Mouse (Mus musculus) spleen, adult 2 months (tissue): ENCODE data around the gene 4931414P19Rik. TPM values are rescaled to one million over a fixed set of nuclear protein-coding genes. Genes with fewer than 3 reads are reported as not detected.
A peak's percentile ranks its signal among the peaks of the same experiment; 100 is the strongest.

Experiments
- DNase-seq, 2 experiments: peaks; one replicate each; pipeline versions ENCODE4 v3.0.0 to v3.0.0-alpha.2; 2012 to 2021; ENCODE audit warnings: low spot score in 2 of 2, low read depth in 1 of 2
- H3K27ac ChIP-seq: fragments of 200-500 bp; 2 replicates; pipeline ENCODE4 v1.5.1; 2012; ENCODE audit warnings: low read length, inconsistent platforms; ENCODE audit not compliant: insufficient read depth
- H3K27me3 ChIP-seq: fragments of 200-500 bp; 2 replicates; pipeline ENCODE4 v1.6.1; 2012; ENCODE audit warnings: mild to moderate bottlenecking, moderate library complexity, low read length, inconsistent platforms; ENCODE audit not compliant: control insufficient read depth, insufficient read depth
- H3K36me3 ChIP-seq: fragments of 200-500 bp; 2 replicates; pipeline ENCODE4 v1.6.1; 2012; ENCODE audit warnings: mild to moderate bottlenecking, low read length, inconsistent platforms; ENCODE audit not compliant: control insufficient read depth, insufficient read depth
- H3K4me1 ChIP-seq: fragments of 200-500 bp; 2 replicates; pipeline ENCODE4 v1.6.1; 2011; ENCODE audit warnings: inconsistent platforms; ENCODE audit not compliant: control insufficient read depth, insufficient read depth, insufficient read length
- H3K4me3 ChIP-seq: fragments of 200-500 bp; 2 replicates; pipeline ENCODE4 v1.5.1; 2011; ENCODE audit warnings: mild to moderate bottlenecking, inconsistent platforms; ENCODE audit not compliant: insufficient read depth, insufficient read length; ENCODE audit errors: extremely low read depth
- CTCF ChIP-seq: fragments of 200-500 bp; IDR thresholded peaks from 2 replicates; pipeline ENCODE4 v1.5.1; 2011; ENCODE audit warnings: mild to moderate bottlenecking, inconsistent platforms; ENCODE audit not compliant: insufficient read depth, insufficient read length, insufficient replicate concordance; ENCODE audit errors: extremely low read depth
- POLR2A ChIP-seq: fragments of 200-500 bp; IDR thresholded peaks from 2 replicates; pipeline ENCODE4 v1.6.1; 2011; ENCODE audit warnings: low read depth, low read length, inconsistent platforms
- WGBS: fragments of 180-500 bp; shearing (Covaris S2); methylation state at CpG from one replicate; pipeline ENCODE4 v1.1.7; 2018; 5-methylcytosine and 5-hydroxymethylcytosine counted together
- polyA plus RNA-seq: library from polyadenylated mRNA; depleted of rRNA; stranded (reverse); fragments of >200 nt; gene quantifications from 2 replicates; pipeline ENCODE4 v1.2.3, GENCODE M21; 2012

The 4931414P19Rik gene
- polyA plus RNA-seq, 1 experiment, result 4.2 TPM

DNA sequence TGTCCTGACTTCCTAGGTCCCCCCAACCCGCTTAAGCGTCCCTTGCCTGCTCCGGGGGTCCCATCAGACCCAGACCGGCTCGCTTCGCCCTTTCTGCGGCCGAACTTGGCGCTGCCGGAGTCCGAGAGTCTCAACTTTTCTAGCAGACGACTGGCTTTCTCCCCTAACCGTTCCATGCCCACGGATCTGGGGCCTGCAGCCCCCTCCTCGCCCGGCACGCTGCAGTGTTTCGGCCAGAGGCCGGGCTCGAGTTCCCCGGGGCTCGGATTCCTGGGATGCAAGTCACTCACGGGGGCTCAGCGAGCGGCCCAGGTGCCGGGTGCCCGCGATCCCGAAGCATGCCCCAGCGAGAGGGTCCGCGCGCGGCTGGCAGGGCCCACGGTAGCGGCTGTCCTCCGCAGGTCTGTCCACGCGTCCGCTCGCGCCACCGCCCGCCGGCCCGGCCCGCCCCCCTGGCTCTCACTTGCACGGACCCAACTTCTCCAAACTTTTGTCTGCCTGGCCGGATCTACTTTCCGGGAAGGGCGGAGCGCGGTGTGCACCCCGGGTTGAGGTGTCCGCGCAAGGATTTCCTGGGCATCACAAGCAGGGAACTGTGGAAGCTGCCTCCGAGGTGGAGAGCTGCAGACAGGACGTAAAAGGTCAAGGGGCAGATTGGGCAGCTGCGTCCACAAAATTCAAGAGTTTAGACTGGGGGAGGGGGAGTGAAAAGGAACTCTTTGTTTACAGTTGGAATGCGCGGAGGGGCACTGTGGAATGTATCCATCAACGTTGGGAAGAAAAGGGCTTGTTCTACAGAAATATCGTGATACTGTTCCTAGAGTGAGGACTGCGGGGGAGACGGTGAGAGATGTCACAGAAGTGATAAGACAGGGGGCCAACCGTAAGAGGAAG lies 28.5 kb downstream of the 4931414P19Rik start, which contains the start of gene Ajuba:
Gene Ajuba (minus strand): TSS at position 470 of the 894 bp plus-strand sequence.
- H3K27ac ChIP-seq, result peak within 1 kb of the TSS; percentile 13; the same call in 1 of the 2 replicates
- TF ChIP-seq CTCF, result no peak
- no peak for TF ChIP-seq POLR2A
- WGBS, result 2% methylated on average over 66 of the region's 66 CpGs
- DNase-seq, result peak in 1 of 2 experiments; percentile 27
- H3K4me3 ChIP-seq, result peak within 1 kb of the TSS; percentile 55
- peaks cover 24% of the 10 kb centered on the region for H3K4me1 ChIP-seq
- peaks cover 25% of the 10 kb centered on the region for H3K27me3 ChIP-seq
- H3K36me3 ChIP-seq, result no peaks in the 10 kb centered on the region

DNA sequence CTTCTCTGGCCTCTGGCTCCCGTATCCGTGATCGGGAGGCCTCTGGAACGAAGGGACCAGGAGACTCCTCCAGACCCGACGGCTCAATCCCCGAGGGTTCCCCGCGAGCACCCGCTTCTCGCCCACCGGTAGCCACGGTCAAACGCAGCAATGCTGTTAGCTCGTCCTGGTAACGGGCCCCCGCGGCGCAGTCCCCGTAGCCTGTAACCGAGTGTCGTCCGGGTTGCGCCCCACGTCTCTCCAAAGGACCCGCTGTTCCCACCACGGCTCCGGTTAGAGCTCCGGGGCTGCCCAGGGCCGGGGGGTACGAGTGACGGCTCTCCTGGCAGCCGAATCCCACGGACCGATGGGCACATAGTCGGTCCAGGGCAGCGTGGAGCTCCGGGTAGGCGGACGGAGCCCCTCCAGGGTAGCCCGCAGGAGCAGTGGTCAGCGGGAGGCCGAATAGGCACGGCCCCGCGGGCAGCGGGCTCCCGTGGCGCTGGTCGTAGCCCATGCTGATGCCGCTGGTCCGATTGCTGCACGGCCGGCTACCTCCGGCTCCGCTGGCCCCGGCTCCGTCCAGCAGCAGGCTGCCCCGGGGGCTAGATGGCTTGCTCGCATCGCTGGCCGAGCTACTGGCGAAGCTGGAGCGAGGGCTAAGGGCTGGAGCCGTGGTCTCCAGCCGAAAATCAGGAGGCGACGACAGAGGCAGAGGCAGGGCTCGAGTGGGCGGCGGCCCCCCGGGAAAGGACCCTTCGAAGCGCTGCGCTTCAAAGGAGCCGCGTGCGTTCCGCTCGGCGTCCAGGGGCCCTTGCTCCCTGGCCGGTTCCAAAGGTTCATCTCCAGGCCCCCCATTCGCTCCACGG lies 29.3 kb downstream of the 4931414P19Rik start:
- H3K4me1 ChIP-seq, result peaks cover 24% of the 10 kb centered on the region
- no peaks in the 10 kb centered on the region for H3K36me3 ChIP-seq
- no peak for DNase-seq
- no peak overlapping the region for H3K27ac ChIP-seq
- H3K27me3 ChIP-seq, result peaks cover 25% of the 10 kb centered on the region
- 5% methylated on average over 84 of the region's 84 CpGs for WGBS
- no peak for TF ChIP-seq CTCF
- TF ChIP-seq POLR2A, result no peak
- peak overlapping the region; percentile 55 for H3K4me3 ChIP-seq

DNA sequence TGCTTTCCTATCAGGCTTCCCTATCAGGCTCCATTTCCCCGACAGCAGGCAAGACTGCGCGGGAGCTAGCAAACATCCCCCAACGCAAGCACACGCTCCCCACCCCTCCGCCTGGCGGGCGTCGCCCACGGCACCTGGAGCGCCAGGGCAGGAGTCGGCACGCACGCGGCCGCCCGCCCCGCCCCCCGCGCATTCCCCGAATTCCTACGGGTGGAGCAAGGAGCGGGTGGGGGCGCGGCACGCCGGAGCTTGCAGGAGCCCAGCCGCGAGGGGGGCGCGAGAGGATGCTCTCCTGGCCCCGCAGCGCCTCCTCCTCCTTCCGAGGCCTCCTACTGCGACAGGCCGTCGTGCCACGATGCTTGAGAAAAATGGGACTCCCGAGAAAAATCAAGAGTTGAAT lies 30.2 kb downstream of the 4931414P19Rik start:
- peak overlapping the region; percentile 20; the same call in 1 of the 2 replicates for H3K4me3 ChIP-seq
- H3K27ac ChIP-seq, result no peak overlapping the region
- peaks cover 24% of the 10 kb centered on the region for H3K4me1 ChIP-seq
- TF ChIP-seq POLR2A, result no peak
- no peak for TF ChIP-seq CTCF
- no peaks in the 10 kb centered on the region for H3K36me3 ChIP-seq
- DNase-seq, result no peak
- H3K27me3 ChIP-seq, result peaks cover 25% of the 10 kb centered on the region
- 7% methylated on average over 39 of the region's 39 CpGs for WGBS

DNA sequence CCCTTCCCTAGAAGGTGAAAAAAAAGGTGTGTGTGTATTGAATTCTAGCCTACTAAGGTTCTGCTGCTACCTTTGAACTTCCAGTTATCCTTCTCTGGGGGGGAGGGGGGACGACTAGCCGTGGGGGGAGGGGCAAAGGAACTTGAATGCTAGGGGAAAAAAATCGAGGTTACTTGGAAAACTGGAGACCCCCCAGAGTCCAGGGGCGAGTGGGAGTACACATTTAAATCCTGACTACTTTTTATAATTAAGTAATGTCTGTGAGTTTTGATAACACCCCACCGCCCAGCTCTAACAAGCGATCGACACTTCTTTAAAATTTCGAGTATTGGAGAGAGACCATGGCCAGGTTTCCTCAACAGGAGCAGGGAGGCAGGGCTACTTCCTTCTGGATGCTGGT lies 30.8 kb downstream of the 4931414P19Rik start:
- H3K4me3 ChIP-seq, result no peak overlapping the region

DNA sequence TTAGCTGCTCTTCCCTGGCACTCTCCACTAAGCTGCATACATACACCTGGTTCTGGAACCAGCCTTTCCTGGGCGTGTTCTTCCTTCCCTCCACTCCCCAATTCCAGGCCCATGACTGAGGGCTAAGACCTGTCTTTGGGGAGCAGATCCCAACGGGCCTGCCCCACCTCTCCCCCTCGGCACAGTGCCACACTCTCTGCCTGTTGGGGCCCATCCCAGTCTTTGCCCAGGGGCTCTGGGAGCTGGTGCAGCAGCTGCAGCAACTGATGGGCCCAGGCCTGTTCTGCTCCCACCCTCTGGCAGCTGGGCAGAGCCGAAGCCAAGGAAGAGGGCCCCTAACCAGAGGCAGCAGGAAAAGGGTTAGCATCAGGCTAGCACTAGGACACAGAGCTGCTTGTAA lies 31.5 kb downstream of the 4931414P19Rik start:
- no peak for TF ChIP-seq POLR2A
- TF ChIP-seq CTCF, result no peak
- no peak overlapping the region for H3K4me3 ChIP-seq
- peaks cover 25% of the 10 kb centered on the region for H3K27me3 ChIP-seq
- no peaks in the 10 kb centered on the region for H3K36me3 ChIP-seq
- peaks cover 22% of the 10 kb centered on the region for H3K4me1 ChIP-seq
- no peak for DNase-seq
- 87% methylated on average over 4 of the region's 4 CpGs for WGBS
- no peak overlapping the region for H3K27ac ChIP-seq

More for the DNA sequence above, 30.8 kb downstream of the 4931414P19Rik start:
- 46% methylated on average over 8 of the region's 8 CpGs for WGBS
- no peak overlapping the region for H3K27ac ChIP-seq
- TF ChIP-seq POLR2A (no peak), CTCF (no peak)
- H3K4me1 ChIP-seq, result peaks cover 24% of the 10 kb centered on the region
- H3K27me3 ChIP-seq, result peaks cover 25% of the 10 kb centered on the region
- DNase-seq, result no peak
- no peaks in the 10 kb centered on the region for H3K36me3 ChIP-seq

DNA sequence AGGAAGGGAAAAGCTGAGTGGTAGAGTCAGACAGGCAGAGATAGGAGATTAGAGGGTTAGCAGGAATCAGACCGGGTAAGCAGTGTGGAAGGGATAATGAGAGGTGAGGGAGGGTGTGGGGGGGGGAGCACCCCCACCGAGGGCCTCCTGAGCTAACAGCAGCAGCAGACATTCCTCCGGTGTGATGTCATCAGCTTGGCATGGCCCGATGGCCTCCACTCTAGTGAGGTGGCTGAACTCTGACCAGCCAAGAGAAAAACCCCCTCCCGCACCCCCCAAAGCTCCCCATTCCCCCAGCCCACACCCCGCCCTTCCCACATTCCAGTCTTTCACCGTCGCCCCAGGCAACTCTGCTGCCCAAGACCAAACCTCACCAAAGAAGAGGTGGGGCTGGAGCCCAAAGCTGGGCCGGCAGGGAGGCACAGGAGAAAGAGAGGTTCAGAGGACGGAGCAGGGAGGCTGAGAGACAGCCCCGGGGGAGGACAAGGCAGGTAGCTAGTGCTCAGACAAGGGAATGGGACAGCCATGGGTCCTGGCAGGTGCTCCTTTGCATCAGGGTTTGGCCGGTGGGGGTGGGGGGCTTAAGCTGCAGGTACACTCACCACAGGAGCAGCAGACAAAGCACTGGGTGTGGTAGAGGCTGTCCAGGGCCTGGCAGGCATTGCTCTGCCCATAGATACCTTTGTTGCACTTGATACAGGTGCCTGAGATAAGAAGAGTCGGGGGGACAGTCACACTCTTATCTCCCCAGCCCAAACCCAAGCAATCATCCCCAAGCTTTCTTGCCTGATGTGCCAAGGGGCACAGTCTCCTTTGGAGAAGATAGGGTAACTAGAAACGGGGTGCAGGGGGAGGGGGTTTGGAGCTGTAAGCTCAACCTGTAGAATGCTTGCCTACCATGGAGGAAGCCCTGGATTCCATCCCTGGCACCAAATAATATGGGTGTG lies 32.7 kb downstream of the 4931414P19Rik start:
- Histone ChIP-seq H3K27ac (no peak overlapping the region), H3K27me3 (peaks cover 25% of the 10 kb centered on the region), H3K4me3 (no peak overlapping the region), H3K4me1 (peaks cover 20% of the 10 kb centered on the region), H3K36me3 (no peaks in the 10 kb centered on the region)
- TF ChIP-seq POLR2A, result no peak
- no peak for TF ChIP-seq CTCF
- 78% methylated on average over 14 of the region's 14 CpGs for WGBS
- no peak for DNase-seq
